Mouse (Mus musculus) heart, adult 18-20 months (tissue): ENCODE results near the gene Tph2. TPM values are rescaled to one million over a fixed set of nuclear protein-coding genes. Genes with fewer than 3 reads are reported as not detected.
"Not testable (repeated sequence)": the region's sequence is repeated elsewhere in the genome, so short reads cannot be mapped to it uniquely, and the experiment has no call there.

Experiments
- DNase-seq, 2 experiments: peaks; one replicate each; pipeline ENCODE4 v3.0.0; 2021 to 2022; ENCODE audit warnings: mixed read lengths in 1 of 2
- long read RNA-seq, 2 experiments: library from polyadenylated mRNA; stranded (forward); transcript quantifications; one replicate each; pipeline ENCODE4 v2.0.0; 2021
- total RNA-seq, 2 experiments: library from RNA; stranded (reverse); gene quantifications; 2 replicates each; pipeline ENCODE4 v1.2.3; 2021

Gene Tph2
- total RNA-seq, result not detected
- long read RNA-seq, experiment 1, result 0 reads
- long read RNA-seq, experiment 2, result 0 reads

GRCm38 (mm10) chr10:115184697-115185096, at the start of gene Tph2:
TSS of gene Tph2 (minus strand) at chr10:115185022.
- peak; percentile 26 to 58 for DNase-seq

- DNase-seq, result no peak
These were observed 49.0 kb upstream of the Tph2 start for GRCm38 (mm10) chr10:115233798-115234197.

GRCm38 (mm10) chr10:115232513-115232912, 47.7 kb upstream of the Tph2 start:
- DNase-seq, result no peak

- DNase-seq, result no peak
These were observed 44.2 kb upstream of the Tph2 start for GRCm38 (mm10) chr10:115229023-115229422.

- no peak for DNase-seq
These were observed 41.8 kb upstream of the Tph2 start for GRCm38 (mm10) chr10:115226586-115226985.

- no peak for DNase-seq
These were observed 39.0 kb upstream of the Tph2 start for GRCm38 (mm10) chr10:115223845-115224244.

- DNase-seq, result no peak
These were observed 28.2 kb upstream of the Tph2 start for GRCm38 (mm10) chr10:115212916-115213580.

GRCm38 (mm10) chr10:115205825-115206224, 21.0 kb upstream of the Tph2 start:
- no peak for DNase-seq

- peak in 1 of 2 experiments; percentile 11 for DNase-seq
These were observed 20.5 kb upstream of the Tph2 start for GRCm38 (mm10) chr10:115205284-115205683.

- DNase-seq, result no peak
These were observed 6.4 kb upstream of the Tph2 start for GRCm38 (mm10) chr10:115191214-115191613.

- DNase-seq, result no peak
These were observed 2.6 kb upstream of the Tph2 start for GRCm38 (mm10) chr10:115187390-115187789.

- no peak for DNase-seq
These were observed 3.8 kb downstream of the Tph2 start for GRCm38 (mm10) chr10:115181034-115181433.

GRCm38 (mm10) chr10:115178019-115178418, 6.8 kb downstream of the Tph2 start:
- not testable (repeated sequence) for DNase-seq

- DNase-seq, result no peak
These were observed 9.2 kb downstream of the Tph2 start for GRCm38 (mm10) chr10:115175591-115175991.

- no peak for DNase-seq
These were observed 11.5 kb downstream of the Tph2 start for GRCm38 (mm10) chr10:115173336-115173735.

GRCm38 (mm10) chr10:115171351-115171818, 13.4 kb downstream of the Tph2 start:
- DNase-seq, result peak in 1 of 2 experiments; percentile 14

GRCm38 (mm10) chr10:115170496-115171350, 14.1 kb downstream of the Tph2 start:
- DNase-seq, result no peak

- no peak for DNase-seq
These were observed 15.4 kb downstream of the Tph2 start for GRCm38 (mm10) chr10:115169410-115169809.

GRCm38 (mm10) chr10:115160289-115160688, 24.5 kb downstream of the Tph2 start:
- no peak for DNase-seq

- DNase-seq, result no peak
These were observed 37.5 kb downstream of the Tph2 start for GRCm38 (mm10) chr10:115147308-115147707.

GRCm38 (mm10) chr10:115146257-115146898, 38.4 kb downstream of the Tph2 start:
- no peak for DNase-seq

GRCm38 (mm10) chr10:115144542-115144941, 40.3 kb downstream of the Tph2 start:
- no peak for DNase-seq

- peak in 1 of 2 experiments; percentile 9 for DNase-seq
These were observed 41.2 kb downstream of the Tph2 start for GRCm38 (mm10) chr10:115143641-115144040.
